Mouse (Mus musculus) MEL (cell line): ENCODE results near the gene Psmb5.
A peak's percentile ranks its signal among the peaks of the same experiment; 100 is the strongest.

ENCODE experiments used
- BHLHE40 ChIP-seq: IDR thresholded peaks from 2 replicates; pipeline ENCODE4 v1.6.1; 2012; ENCODE audit warnings: low read depth, mild to moderate bottlenecking, inconsistent platforms, low read length, improper control_type of control experiment, borderline replicate concordance
- CTCF ChIP-seq, 3 experiments: IDR thresholded peaks in 2 of 3; conservative IDR thresholded peaks in 1 of 3; 2 replicates each; pipeline ENCODE4 v1.5.1; 2011 to 2012; ENCODE audit warnings: low read length in 3 of 3, low read depth in 2 of 3, mild to moderate bottlenecking in 2 of 3, improper control_type of control experiment in 1 of 3, inconsistent platforms in 1 of 3, mixed read lengths in 1 of 3, moderate library complexity in 1 of 3; ENCODE audit not compliant: control insufficient read depth in 1 of 3, insufficient read depth in 1 of 3, poor library complexity in 1 of 3, severe bottlenecking in 1 of 3
- MAZ ChIP-seq: IDR thresholded peaks from 2 replicates; pipeline ENCODE4 v1.6.1; 2012; ENCODE audit warnings: low read depth, mild to moderate bottlenecking, inconsistent platforms, low read length, improper control_type of control experiment
- SIN3A ChIP-seq: IDR thresholded peaks from 2 replicates; pipeline ENCODE4 v1.6.1; 2012; ENCODE audit warnings: low read length, improper control_type of control experiment, inconsistent platforms
- TAL1 ChIP-seq: IDR thresholded peaks from 2 replicates; pipeline ENCODE4 v1.6.1; 2012; ENCODE audit warnings: mild to moderate bottlenecking, inconsistent platforms, low read length, moderate library complexity, mixed read lengths

GRCm38 (mm10) chr14:54653496-54653895 is 35.7 kb upstream of the Psmb5 start:
- TF ChIP-seq TAL1 (no peak), SIN3A (peak; percentile 60; the same call in 1 of the 2 replicates), MAZ (peak; percentile 86), BHLHE40 (no peak), CTCF (IDR thresholded peaks at IDR 0.05 in 2 of 3, conservative IDR thresholded peaks at IDR 0.05 in 1 of 3; ENCODE audit: control insufficient read depth in 1 of 3, insufficient read depth in 1 of 3, low read depth in 2 of 3, low read length in 3 of 3, poor library complexity in 1 of 3, severe bottlenecking in 1 of 3) (no peak)
